Mouse (Mus musculus) forebrain, embryonic 11.5 days (tissue): Measurements from ENCODE around the gene Hs3st3a1. TPM values are rescaled to one million over a fixed set of nuclear protein-coding genes. Genes with fewer than 3 reads are reported as not detected.

ENCODE experiments used
- ATAC-seq: fragments of 200-750 bp; cut with Nextera tagmentation; replicated peaks from 2 replicates; pipeline ENCODE4 v1.8.0; 2017; ENCODE audit warnings: moderate TSS enrichment; ENCODE audit not compliant: low FRiP score
- DNase-seq: peaks from one replicate; pipeline ENCODE4 v3.0.0-alpha.2; 2017; ENCODE audit warnings: low spot score
- H3K27ac ChIP-seq: fragments of 300-500 bp; sonication (generic); 2 replicates; pipeline ENCODE4 v1.5.1; 2014; ENCODE audit warnings: low read depth, low read length
- H3K27me3 ChIP-seq: fragments of 300-500 bp; sonication (generic); 2 replicates; pipeline ENCODE4 v1.6.1; 2014; ENCODE audit warnings: mild to moderate bottlenecking, low read length, mixed read lengths; ENCODE audit not compliant: control insufficient read depth, insufficient read depth
- H3K36me3 ChIP-seq: fragments of 300-500 bp; sonication (generic); 2 replicates; pipeline ENCODE4 v1.6.1; 2014; ENCODE audit warnings: mild to moderate bottlenecking, low read length, moderate library complexity, mixed read lengths; ENCODE audit not compliant: control insufficient read depth, insufficient read depth
- H3K4me1 ChIP-seq: fragments of 300-500 bp; sonication (generic); replicated peaks from 2 replicates; pipeline ENCODE4 v1.6.1; 2014; ENCODE audit warnings: low read length, mixed read lengths; ENCODE audit not compliant: control insufficient read depth, insufficient read depth
- H3K4me2 ChIP-seq: fragments of 300-500 bp; sonication (generic); 2 replicates; pipeline ENCODE4 v1.6.1; 2014; ENCODE audit warnings: low read depth, mild to moderate bottlenecking, low read length, moderate library complexity, mixed read lengths; ENCODE audit not compliant: severe bottlenecking
- H3K4me3 ChIP-seq: fragments of 300-500 bp; sonication (generic); 2 replicates; pipeline ENCODE4 v1.5.1; 2014; ENCODE audit warnings: low read depth, low read length
- H3K9ac ChIP-seq: fragments of 300-500 bp; sonication (generic); 2 replicates; pipeline ENCODE4 v1.6.1; 2014; ENCODE audit warnings: low read length
- H3K9me3 ChIP-seq: fragments of 300-500 bp; sonication (generic); 2 replicates; pipeline ENCODE4 v1.6.1; 2016; ENCODE audit warnings: low read length, mixed read lengths; ENCODE audit not compliant: control insufficient read depth
- WGBS: fragments of 180-500 bp; shearing (Covaris S2); extraction: QIAGEN DNeasy Blood & Tissue Kit; methylation state at CpG from one replicate; pipeline ENCODE4 v1.1.7; 2014; 5-methylcytosine and 5-hydroxymethylcytosine counted together
- polyA plus RNA-seq: library from polyadenylated mRNA; unstranded; fragments of >200 nt; fragmentation: Nextera tagmentation; extraction: Ambion mirVana; gene quantifications from 2 replicates; pipeline ENCODE4 v1.2.1, GENCODE M21; 2014

Hs3st3a1 gene
- polyA plus RNA-seq, 1 experiment from 2014 or later: 2.3 TPM

DNA sequence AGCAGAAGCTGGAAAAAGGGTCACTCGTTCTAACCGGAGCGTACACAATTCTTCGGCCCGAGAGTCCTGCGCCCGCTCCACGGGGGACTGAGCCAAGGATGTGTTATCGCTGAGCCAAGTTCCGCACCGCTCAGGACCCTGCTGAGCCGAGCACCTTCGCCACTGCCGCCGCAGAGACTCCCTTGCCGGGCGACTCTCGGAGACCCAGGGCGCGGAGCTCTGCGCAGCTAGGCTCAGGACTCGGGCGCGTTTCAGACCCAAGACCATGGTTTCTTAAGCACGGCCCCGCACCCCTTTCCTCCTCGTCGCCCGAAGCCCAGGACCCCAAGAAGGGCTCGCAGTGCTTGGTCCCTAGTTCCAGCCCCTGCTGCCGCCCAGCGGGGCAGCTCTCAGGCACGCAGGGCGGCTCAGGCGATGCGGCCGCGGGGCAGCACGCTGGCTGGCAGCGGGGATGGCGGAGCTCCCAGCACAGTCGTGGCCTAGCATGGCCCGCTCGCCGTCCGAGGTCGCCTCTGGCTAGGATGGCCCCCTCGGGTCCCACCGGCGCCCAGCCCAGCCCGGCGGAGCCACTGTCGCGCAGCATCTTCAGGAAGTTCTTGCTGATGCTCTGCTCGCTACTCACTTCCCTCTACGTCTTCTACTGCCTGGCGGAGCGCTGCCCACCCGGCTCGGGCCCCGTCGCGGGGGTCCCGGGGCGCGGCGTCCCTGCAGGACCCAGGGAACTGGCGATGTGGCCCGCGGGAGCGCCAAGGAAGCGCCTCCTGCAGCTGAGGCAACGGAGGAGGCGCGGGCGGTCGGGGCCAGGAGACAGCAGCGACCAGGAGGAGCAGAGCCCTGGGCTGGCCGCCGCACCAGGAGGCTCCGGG, 647 bp downstream of the Hs3st3a1 start:
- Histone ChIP-seq H3K27me3 (peaks cover 17% of the 10 kb centered on the region; the same call in 1 of the 2 replicates), H3K9ac (peak overlapping the region; percentile 73), H3K27ac (peak overlapping the region; percentile 37; the same call in 1 of the 2 replicates), H3K4me3 (peak overlapping the region; percentile 52), H3K36me3 (no peaks in the 10 kb centered on the region), H3K9me3 (no peaks in the 10 kb centered on the region), H3K4me1 (peaks cover 6% of the 10 kb centered on the region; the same call in 1 of the 2 replicates), H3K4me2 (peak overlapping the region; percentile 92)
- peak; percentile 77 for DNase-seq
- peak; percentile 63 for ATAC-seq
- WGBS: under 1% methylated on average over 81 of the region's 81 CpGs

DNA sequence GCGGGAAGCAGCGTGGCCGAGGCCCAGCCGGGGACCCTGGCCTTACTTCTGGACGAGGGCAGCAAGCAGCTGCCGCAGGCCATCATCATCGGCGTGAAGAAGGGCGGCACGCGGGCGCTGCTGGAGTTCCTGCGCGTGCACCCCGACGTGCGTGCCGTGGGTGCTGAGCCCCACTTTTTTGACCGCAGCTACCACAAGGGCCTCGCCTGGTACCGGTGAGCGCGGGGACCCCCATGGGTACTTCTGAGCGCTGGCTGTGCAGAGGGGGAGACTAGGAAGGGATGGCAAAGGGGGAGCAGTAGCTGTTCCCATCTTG, 1.2 kb downstream of the Hs3st3a1 start, which contains the start of gene F930015N05Rik:
TSS of gene F930015N05Rik (minus strand) at position 242 of the 316 bp plus-strand sequence.
- H3K27me3 ChIP-seq: peaks cover 17% of the 10 kb centered on the region; the same call in 1 of the 2 replicates
- DNase-seq: no peak
- under 1% methylated on average over 24 of the region's 24 CpGs for WGBS

DNA sequence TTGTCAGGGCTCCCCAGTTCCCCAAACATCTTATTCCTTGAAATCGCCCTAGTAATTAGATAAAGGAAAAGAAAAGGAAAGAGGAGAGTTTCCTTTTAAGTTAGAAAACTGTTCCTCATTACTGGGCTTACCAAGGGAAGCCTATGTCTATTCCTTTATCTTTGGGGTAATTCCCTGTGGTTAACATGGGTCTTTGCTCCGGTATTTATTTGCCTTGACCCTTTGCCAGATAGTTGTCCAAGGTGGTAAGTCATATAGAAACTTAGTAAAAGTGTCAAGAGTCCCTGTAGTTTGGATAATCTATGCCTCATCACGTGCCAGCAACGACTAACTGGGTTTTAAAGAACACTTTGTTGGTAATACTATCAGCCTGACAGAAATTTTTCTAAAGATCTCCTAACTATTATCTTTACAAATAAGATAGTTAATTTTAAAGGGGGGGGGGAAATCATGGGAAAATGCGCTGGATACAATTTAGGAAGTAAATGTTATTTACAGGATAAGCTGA, 1.7 kb downstream of the Hs3st3a1 start:
- no peak for ATAC-seq
- H3K9ac ChIP-seq: no peak overlapping the region; the same call in 1 of the 2 replicates
- no peak for DNase-seq
- peak overlapping the region; percentile 92 for H3K4me2 ChIP-seq
- peaks cover 6% of the 10 kb centered on the region for H3K4me1 ChIP-seq
- H3K4me3 ChIP-seq: peak overlapping the region; percentile 52
- H3K9me3 ChIP-seq: no peaks in the 10 kb centered on the region
- no peaks in the 10 kb centered on the region for H3K36me3 ChIP-seq
- WGBS: 18% methylated on average over 5 of the region's 5 CpGs
- H3K27ac ChIP-seq: no peak overlapping the region
- H3K27me3 ChIP-seq: peaks cover 17% of the 10 kb centered on the region; the same call in 1 of the 2 replicates

More for the DNA sequence above, 1.2 kb downstream of the Hs3st3a1 start, which contains the start of gene F930015N05Rik:
- Histone ChIP-seq H3K27ac (peak within 1 kb of the TSS; percentile 37; the same call in 1 of the 2 replicates), H3K4me3 (peak within 1 kb of the TSS; percentile 52), H3K36me3 (no peaks in the 10 kb centered on the region), H3K4me2 (peak within 1 kb of the TSS; percentile 92), H3K9ac (peak within 1 kb of the TSS; percentile 73), H3K9me3 (no peaks in the 10 kb centered on the region), H3K4me1 (peaks cover 6% of the 10 kb centered on the region; the same call in 1 of the 2 replicates)
- no peak for ATAC-seq

DNA sequence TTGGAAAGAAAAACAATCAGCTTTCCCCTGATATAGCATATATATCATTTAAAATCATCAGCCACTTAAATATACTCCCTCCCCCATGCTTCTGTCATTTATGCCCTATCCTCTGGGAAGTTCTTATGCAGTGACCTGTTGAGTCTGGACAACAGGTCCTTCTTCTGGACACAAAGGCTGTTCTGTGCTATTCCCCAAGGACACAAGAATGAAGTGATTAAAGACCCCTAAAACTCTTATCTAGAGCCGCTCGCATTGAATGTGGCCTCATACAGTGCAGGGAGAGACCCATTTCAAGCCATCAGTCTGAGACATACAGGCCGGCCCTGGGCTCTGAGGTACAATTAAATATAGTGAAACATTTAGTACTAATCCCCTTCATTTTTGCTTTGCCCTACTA, 2.6 kb downstream of the Hs3st3a1 start:
- Histone ChIP-seq H3K36me3 (no peaks in the 10 kb centered on the region), H3K27me3 (peaks cover 15% of the 10 kb centered on the region; the same call in 1 of the 2 replicates), H3K9me3 (no peaks in the 10 kb centered on the region), H3K4me1 (peaks cover 6% of the 10 kb centered on the region), H3K27ac (no peak overlapping the region), H3K9ac (no peak overlapping the region), H3K4me2 (no peak overlapping the region), H3K4me3 (no peak overlapping the region)
- DNase-seq (no peak), ATAC-seq (no peak)
- 14% methylated on average over 3 of the region's 3 CpGs for WGBS

DNA sequence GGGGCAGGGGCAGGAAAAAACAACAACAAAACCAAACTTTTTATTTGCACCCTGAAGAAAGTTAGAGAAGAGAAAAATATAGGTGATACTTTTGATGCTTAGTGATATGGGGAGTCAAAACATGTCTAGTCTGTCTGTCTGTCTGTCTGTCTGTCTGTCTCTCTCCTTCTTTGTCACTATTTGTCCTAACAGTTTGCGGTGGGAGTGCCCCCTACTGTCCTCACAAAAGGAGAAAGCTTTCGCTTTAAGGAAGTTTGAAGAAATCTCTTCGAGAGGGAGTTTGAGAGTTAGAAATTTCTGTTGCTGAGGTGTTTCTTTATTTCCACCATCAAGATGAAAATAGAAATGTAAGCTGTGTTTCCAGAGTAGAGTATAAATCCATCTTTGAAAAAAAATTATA, 3.8 kb downstream of the Hs3st3a1 start:
- Histone ChIP-seq H3K27me3 (peaks cover 13% of the 10 kb centered on the region; the same call in 1 of the 2 replicates), H3K4me1 (peaks cover 6% of the 10 kb centered on the region)

DNA sequence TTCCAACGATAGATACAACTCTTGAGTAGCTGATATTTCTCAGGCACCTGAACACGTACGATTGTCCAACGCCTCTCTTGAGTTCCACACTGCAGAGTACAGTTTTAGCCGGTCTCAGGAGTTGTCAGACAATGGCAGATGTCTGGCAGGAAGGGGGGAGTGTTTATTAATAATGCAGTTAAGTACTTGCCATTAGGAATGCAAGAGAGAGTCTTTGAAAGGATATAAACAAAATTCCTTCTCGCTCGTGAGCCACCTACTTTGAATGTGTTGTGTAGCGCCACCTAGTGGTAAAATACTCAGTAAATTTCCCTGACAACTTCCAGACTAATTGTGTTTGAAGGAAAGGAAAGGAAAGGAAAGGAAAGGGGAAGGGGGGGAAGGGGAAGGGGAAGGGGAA, 7.0 kb downstream of the Hs3st3a1 start:
- Histone ChIP-seq H3K27ac (no peak overlapping the region), H3K9me3 (no peaks in the 10 kb centered on the region), H3K4me1 (no peaks in the 10 kb centered on the region; the same call in 1 of the 2 replicates), H3K27me3 (peaks cover 4% of the 10 kb centered on the region; the same call in 1 of the 2 replicates), H3K36me3 (no peaks in the 10 kb centered on the region), H3K4me2 (no peak overlapping the region), H3K4me3 (no peak overlapping the region), H3K9ac (no peak overlapping the region)
- peak; percentile 51 for DNase-seq
- WGBS: 37% methylated on average over 8 of the region's 8 CpGs
- no peak for ATAC-seq

More for the DNA sequence above, 3.8 kb downstream of the Hs3st3a1 start:
- no peak for ATAC-seq
- Histone ChIP-seq H3K4me3 (no peak overlapping the region), H3K27ac (no peak overlapping the region), H3K9ac (no peak overlapping the region), H3K9me3 (no peaks in the 10 kb centered on the region), H3K4me2 (no peak overlapping the region), H3K36me3 (no peaks in the 10 kb centered on the region)
- no peak for DNase-seq
- WGBS: 25% methylated on average over 3 of the region's 3 CpGs

DNA sequence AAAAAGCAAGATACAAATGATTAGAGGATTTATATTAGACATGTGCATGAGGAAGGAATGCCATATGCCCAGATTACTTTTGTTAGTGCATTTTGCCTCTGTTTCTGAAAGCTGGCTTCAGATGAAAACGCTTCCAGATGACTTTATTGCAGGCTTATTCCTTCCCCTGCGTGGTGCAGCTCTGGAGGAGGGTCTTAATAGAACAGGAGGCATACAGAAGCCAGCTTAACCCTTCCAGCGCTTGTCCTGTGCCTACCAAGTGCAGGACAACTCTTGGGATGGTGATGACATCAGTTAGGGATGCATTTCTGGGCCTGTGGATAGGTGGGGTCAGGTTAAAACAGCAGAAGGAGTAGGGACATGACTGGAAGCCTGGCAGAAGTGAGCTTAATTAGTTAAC, 7.6 kb downstream of the Hs3st3a1 start:
- DNase-seq (no peak), ATAC-seq (no peak)
- Histone ChIP-seq H3K4me1 (no peaks in the 10 kb centered on the region; the same call in 1 of the 2 replicates), H3K27ac (no peak overlapping the region), H3K9me3 (no peaks in the 10 kb centered on the region), H3K36me3 (no peaks in the 10 kb centered on the region), H3K9ac (no peak overlapping the region), H3K4me2 (no peak overlapping the region), H3K4me3 (no peak overlapping the region), H3K27me3 (peaks cover 3% of the 10 kb centered on the region; the same call in 1 of the 2 replicates)
- WGBS: 41% methylated on average over 3 of the region's 3 CpGs

DNA sequence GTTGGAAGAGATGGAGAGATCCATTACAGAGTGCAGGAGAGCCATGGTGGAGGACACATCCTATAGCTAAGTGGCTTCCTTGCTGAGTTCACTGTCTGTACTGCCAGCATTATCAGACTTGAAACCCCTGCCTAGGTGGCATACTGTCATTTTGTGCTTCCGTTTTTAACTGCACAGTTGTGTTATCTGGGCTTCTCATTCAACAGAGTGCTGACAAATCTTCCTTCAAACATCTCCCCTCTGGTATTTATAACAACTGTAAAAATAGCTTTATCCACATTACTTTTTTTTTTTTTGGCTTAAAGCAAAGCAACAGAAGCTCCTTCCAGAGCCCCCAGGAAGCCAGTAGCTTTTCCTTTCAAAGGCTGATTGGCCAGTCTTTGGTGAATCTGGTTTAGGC, 10.1 kb downstream of the Hs3st3a1 start:
- no peak for ATAC-seq
- no peaks in the 10 kb centered on the region for H3K36me3 ChIP-seq
- no peaks in the 10 kb centered on the region for H3K27me3 ChIP-seq
- no peaks in the 10 kb centered on the region; the same call in 1 of the 2 replicates for H3K4me1 ChIP-seq
- H3K27ac ChIP-seq: no peak overlapping the region
- H3K4me3 ChIP-seq: no peak overlapping the region
- 91% methylated on average over 1 of the region's 1 CpGs for WGBS
- no peak overlapping the region for H3K9ac ChIP-seq
- H3K9me3 ChIP-seq: no peaks in the 10 kb centered on the region
- no peak for DNase-seq
- H3K4me2 ChIP-seq: no peak overlapping the region
